Mouse (Mus musculus): Measurements from ENCODE around the gene Ahdc1. TPM values are rescaled to one million over a fixed set of nuclear protein-coding genes. Genes with fewer than 3 reads are reported as not detected.
A peak's percentile ranks its signal among the peaks of the same experiment; 100 is the strongest.

Gene Ahdc1
- polyA plus RNA-seq, 1 experiment from 2014 or later = 10.1 TPM

DNA sequence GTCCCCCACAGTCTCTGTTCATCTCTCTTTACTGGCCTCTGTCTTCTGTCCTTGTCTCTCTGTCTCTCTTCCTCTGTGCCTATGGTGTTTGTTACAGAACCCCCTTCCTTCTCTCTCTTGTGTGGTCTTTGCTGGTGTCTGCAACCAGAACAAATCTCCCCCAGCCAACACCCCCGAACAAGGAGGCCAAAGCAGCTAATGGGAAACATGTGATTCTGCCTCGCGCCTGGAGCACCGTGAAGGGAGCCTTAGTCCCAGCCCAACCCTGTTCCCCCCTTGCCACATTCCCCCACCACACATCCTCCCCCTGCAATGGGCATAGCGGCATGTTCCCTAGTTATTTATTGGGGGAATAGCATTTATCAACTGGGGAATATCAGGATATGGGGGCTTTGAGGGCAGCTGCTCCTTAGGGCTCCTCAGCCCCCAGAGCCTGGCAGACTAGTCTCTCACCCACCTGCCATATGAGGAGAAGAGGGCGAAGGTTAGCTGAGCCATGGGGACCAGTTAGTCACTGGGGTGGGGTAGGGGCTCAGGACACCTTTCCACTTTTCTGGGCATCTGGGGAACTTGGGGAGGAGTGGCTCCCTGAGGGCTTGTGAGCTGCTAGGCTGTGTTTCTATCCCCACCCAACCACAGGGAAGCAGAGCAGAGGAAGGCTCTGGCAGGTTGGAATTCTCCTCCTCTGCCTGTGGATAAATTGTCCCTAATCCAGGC, 41.1 kb downstream of the Ahdc1 start:
- peak overlapping the region; percentile 66 for H3K27ac ChIP-seq
- no peak overlapping the region for H3K4me2 ChIP-seq
- H3K36me3 ChIP-seq = peaks cover 8% of the 10 kb centered on the region
- 0 out of 2 replicates have a peak overlapping the region, but pooled peaks have one; percentile 14 for H3K9ac ChIP-seq
- WGBS = 52% methylated on average over 6 of the region's 6 CpGs
- no peak for ATAC-seq (replicated peaks; ENCODE audit: low FRiP score)
- H3K4me1 ChIP-seq = peaks cover 99% of the 10 kb centered on the region
- H3K4me3 ChIP-seq (replicated peaks) = no peak overlapping the region
- no peaks in the 10 kb centered on the region for H3K9me3 ChIP-seq (replicated peaks)
- H3K27me3 ChIP-seq = no peaks in the 10 kb centered on the region

- H3K9ac ChIP-seq = no peak overlapping the region
- peaks cover 99% of the 10 kb centered on the region for H3K4me1 ChIP-seq
- no peak overlapping the region for H3K4me2 ChIP-seq
- no peak overlapping the region for H3K4me3 ChIP-seq (replicated peaks)
- H3K27me3 ChIP-seq = no peaks in the 10 kb centered on the region
- WGBS = 80% methylated on average over 13 of the region's 13 CpGs
- peaks cover 8% of the 10 kb centered on the region for H3K36me3 ChIP-seq
- peak overlapping the region; percentile 66 for H3K27ac ChIP-seq
- no peaks in the 10 kb centered on the region for H3K9me3 ChIP-seq (replicated peaks)
- no peak for ATAC-seq (replicated peaks; ENCODE audit: low FRiP score)
Measured at GRCm38 (mm10) chr4:133052995-133053572, 42.0 kb downstream of the Ahdc1 start.

- Histone ChIP-seq H3K36me3 (peaks cover 15% of the 10 kb centered on the region), H3K27me3 (no peaks in the 10 kb centered on the region), H3K9ac (no peak overlapping the region), H3K4me2 (no peak overlapping the region), H3K4me3 (replicated peaks) (no peak overlapping the region), H3K27ac (peak overlapping the region; percentile 94; the same call in 1 of the 2 replicates), H3K4me1 (peaks cover 99% of the 10 kb centered on the region), H3K9me3 (replicated peaks) (no peaks in the 10 kb centered on the region)
- WGBS = 82% methylated on average over 6 of the region's 6 CpGs
- no peak for ATAC-seq (replicated peaks; ENCODE audit: low FRiP score)
Measured at GRCm38 (mm10) chr4:133054530-133054929, 43.5 kb downstream of the Ahdc1 start.

- peak; percentile 23 for ATAC-seq (replicated peaks; ENCODE audit: low FRiP score)
- 53% methylated on average over 8 of the region's 8 CpGs for WGBS
- H3K36me3 ChIP-seq = peaks cover 21% of the 10 kb centered on the region
- peak overlapping the region; percentile 94 for H3K27ac ChIP-seq
- peak overlapping the region; percentile 58 for H3K4me2 ChIP-seq
- H3K4me3 ChIP-seq (replicated peaks) = peak overlapping the region; percentile 28; the same call in 1 of the 2 replicates
- H3K9ac ChIP-seq = no peak overlapping the region
- H3K4me1 ChIP-seq = peaks cover 98% of the 10 kb centered on the region
- H3K9me3 ChIP-seq (replicated peaks) = no peaks in the 10 kb centered on the region
- H3K27me3 ChIP-seq = no peaks in the 10 kb centered on the region
Measured at GRCm38 (mm10) chr4:133055163-133055951, 44.3 kb downstream of the Ahdc1 start.

DNA sequence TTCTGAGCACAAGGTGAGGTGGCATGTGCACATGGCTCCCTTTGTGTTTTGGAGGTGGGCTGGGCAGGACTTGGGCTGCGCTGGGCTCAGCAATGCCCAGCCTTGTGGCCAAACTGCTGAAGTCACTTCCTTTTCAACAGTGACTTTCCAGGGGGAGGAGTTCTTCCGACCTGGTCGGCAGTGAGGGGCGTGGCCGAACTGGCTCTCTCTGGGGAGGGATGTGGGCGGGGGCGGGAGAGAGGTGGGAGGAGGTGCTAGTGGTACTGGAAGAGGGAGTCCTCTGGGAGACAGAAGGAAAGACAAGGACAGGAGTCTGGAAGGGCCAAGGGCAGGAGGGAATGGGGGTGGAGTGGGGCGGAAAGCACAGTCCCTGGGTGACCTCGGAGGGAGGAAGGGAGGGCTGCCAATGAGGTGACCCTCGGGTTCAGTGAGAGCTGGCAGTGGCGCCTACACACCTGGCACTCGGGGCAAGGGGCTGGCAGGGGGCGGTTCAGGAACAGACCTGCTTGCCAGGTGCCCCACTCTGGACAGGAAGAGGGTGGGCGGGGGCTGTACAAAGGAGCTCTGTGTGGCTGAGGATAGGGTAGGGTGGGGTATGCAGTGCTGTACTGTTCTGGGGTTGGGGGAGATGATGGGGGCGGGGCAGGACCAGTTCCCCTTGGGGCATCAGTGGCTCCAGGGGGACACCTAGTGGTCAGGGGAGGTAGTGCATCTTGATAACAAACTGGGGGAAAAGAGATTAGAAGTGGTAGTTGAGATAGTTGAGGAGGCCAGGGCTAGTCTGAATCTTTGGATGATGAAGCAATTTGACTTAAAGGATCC, 45.2 kb downstream of the Ahdc1 start:
- Histone ChIP-seq H3K9me3 (replicated peaks) (no peaks in the 10 kb centered on the region), H3K36me3 (peaks cover 30% of the 10 kb centered on the region), H3K27ac (peak overlapping the region; percentile 94), H3K4me3 (replicated peaks) (peak overlapping the region; percentile 28), H3K9ac (no peak overlapping the region), H3K27me3 (no peaks in the 10 kb centered on the region), H3K4me2 (peak overlapping the region; percentile 58), H3K4me1 (peaks cover 89% of the 10 kb centered on the region)
- peak; percentile 89 for ATAC-seq (replicated peaks; ENCODE audit: low FRiP score)
- 2% methylated on average over 15 of the region's 15 CpGs for WGBS

- Histone ChIP-seq H3K27me3 (no peaks in the 10 kb centered on the region), H3K27ac (peak overlapping the region; percentile 94), H3K4me1 (peaks cover 76% of the 10 kb centered on the region), H3K4me2 (peak overlapping the region; percentile 42), H3K36me3 (peaks cover 43% of the 10 kb centered on the region), H3K4me3 (replicated peaks) (peak overlapping the region; percentile 9; the same call in 1 of the 2 replicates), H3K9ac (0 out of 2 replicates have a peak overlapping the region, but pooled peaks have one; percentile 18), H3K9me3 (replicated peaks) (no peaks in the 10 kb centered on the region)
- 4% methylated on average over 6 of the region's 7 CpGs for WGBS
- peak; percentile 49 for ATAC-seq (replicated peaks; ENCODE audit: low FRiP score)
Measured at GRCm38 (mm10) chr4:133057389-133058122, 46.5 kb downstream of the Ahdc1 start.

DNA sequence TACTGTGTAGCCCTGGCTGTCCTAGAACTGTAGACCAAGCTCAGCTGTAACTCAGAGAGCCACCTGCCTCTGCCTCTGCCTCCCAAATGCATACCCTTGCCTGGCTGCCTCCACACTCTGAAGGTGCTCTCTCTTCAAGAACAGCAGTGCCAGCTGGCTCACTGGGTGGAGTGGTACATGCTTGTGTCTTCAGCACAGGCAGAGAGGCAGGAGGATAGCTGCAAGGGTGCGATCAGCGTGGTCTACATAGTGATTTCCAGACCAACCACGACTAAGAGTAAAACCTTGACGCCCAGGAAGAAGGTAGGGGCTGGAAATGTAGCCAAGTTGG, 47.0 kb downstream of the Ahdc1 start:
- WGBS = 80% methylated on average over 4 of the region's 4 CpGs
- Histone ChIP-seq H3K27ac (peak overlapping the region; percentile 94), H3K4me2 (peak overlapping the region; percentile 42), H3K36me3 (peaks cover 48% of the 10 kb centered on the region), H3K9ac (no peak overlapping the region), H3K4me3 (replicated peaks) (no peak overlapping the region), H3K9me3 (replicated peaks) (no peaks in the 10 kb centered on the region), H3K4me1 (peaks cover 70% of the 10 kb centered on the region), H3K27me3 (no peaks in the 10 kb centered on the region)
- no peak for ATAC-seq (replicated peaks; ENCODE audit: low FRiP score)

- 0 out of 2 replicates have a peak overlapping the region, but pooled peaks have one; percentile 7 for H3K4me2 ChIP-seq
- no peak overlapping the region for H3K4me3 ChIP-seq (replicated peaks)
- peak overlapping the region; percentile 70 for H3K27ac ChIP-seq
- no peak for ATAC-seq (replicated peaks; ENCODE audit: low FRiP score)
- H3K36me3 ChIP-seq = peaks cover 56% of the 10 kb centered on the region
- WGBS = 62% methylated on average over 11 of the region's 11 CpGs
- H3K9ac ChIP-seq = no peak overlapping the region
- peaks cover 68% of the 10 kb centered on the region for H3K4me1 ChIP-seq
- H3K9me3 ChIP-seq (replicated peaks) = no peaks in the 10 kb centered on the region
- no peaks in the 10 kb centered on the region for H3K27me3 ChIP-seq
Measured at GRCm38 (mm10) chr4:133058513-133059480, 47.7 kb downstream of the Ahdc1 start.

DNA sequence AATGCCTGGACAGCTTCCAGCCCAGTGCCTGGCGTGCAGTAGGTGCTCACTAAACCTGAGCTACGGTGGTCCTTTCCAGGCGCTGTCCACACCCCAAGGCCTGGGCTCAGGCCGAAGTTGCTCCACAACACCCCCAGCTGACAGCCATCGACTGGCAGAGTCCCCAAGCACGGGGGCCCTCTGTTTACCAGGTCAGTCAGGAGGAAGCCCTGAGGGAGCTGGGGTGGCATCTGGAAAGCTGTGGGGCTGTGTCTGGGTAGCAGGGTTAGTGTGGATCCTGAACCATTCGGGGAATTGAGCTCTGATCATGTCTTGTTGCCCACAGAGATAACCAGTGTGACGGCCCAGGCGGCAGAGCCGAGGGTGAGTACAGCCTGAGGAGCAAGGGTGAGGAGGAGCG, 49.6 kb downstream of the Ahdc1 start:
- Histone ChIP-seq H3K4me2 (no peak overlapping the region), H3K4me1 (peaks cover 51% of the 10 kb centered on the region), H3K9me3 (replicated peaks) (no peaks in the 10 kb centered on the region), H3K4me3 (replicated peaks) (no peak overlapping the region), H3K9ac (no peak overlapping the region), H3K27me3 (no peaks in the 10 kb centered on the region), H3K27ac (no peak overlapping the region), H3K36me3 (peaks cover 67% of the 10 kb centered on the region)
- 92% methylated on average over 11 of the region's 11 CpGs for WGBS
- no peak for ATAC-seq (replicated peaks; ENCODE audit: low FRiP score)

DNA sequence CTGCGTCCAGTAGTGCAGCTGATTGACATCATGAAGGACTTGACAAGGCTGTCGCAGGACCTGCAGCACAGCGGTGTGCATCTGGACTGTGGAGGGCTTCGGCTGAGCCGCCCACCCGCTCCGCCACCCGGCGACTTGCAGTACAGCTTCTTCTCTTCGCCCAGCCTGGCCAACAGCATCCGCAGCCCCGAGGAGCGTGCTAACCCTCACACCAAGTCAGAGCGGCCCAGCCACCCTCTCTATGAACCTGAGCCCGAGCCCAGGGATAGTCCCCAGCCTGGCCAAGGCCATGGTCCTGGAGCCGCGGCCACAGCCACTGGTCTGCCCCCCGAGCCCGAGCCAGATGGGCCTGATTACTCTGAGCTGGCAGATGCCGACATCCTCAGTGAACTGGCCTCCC, 50.7 kb downstream of the Ahdc1 start:
- ATAC-seq (replicated peaks; ENCODE audit: low FRiP score) = no peak
- H3K27ac ChIP-seq = no peak overlapping the region
- H3K9ac ChIP-seq = no peak overlapping the region
- 95% methylated on average over 20 of the region's 20 CpGs for WGBS
- no peaks in the 10 kb centered on the region for H3K9me3 ChIP-seq (replicated peaks)
- peaks cover 78% of the 10 kb centered on the region for H3K36me3 ChIP-seq
- peaks cover 40% of the 10 kb centered on the region for H3K4me1 ChIP-seq
- no peaks in the 10 kb centered on the region for H3K27me3 ChIP-seq
- no peak overlapping the region for H3K4me2 ChIP-seq
- no peak overlapping the region for H3K4me3 ChIP-seq (replicated peaks)

Data from kidney, embryonic 15.5 days (tissue).